Mouse (Mus musculus): Measurements from ENCODE around the gene Selplg. TPM values are rescaled to one million over a fixed set of nuclear protein-coding genes. Genes with fewer than 3 reads are reported as not detected.

Selplg gene
- not detected for polyA plus RNA-seq (2012; fragmentation: generic; extraction: Trizol)

DNA sequence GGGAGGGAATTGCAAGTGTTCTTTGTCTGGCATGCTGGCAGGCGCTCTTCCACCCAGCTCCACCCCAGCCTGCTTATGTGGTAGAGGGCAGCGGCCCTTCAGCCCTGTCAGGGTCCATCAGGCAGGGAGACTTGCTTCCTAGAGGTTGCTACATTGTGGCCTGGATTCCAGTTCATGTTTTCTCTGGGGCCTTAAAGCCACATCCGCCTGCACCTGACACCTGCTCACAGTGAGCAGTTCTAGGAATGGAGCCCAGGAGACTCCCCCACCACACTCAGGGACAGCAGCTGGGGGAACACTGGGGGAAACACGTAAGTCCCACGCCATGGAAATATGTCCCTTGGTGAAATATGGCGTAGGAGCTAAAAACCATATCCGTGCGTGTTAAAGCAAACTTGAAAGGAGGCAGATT lies at the start of gene Selplg:
Selplg (minus strand) TSS at position 155 of the 412 bp plus-strand sequence.
- Histone ChIP-seq H3K4me2 (ENCODE audit: low read depth) (no peak within 1 kb of the TSS), H3K36me3 (ENCODE audit: control insufficient read depth, insufficient read depth) (no peaks in the 10 kb centered on the region), H3K79me2 (ENCODE audit: control insufficient read depth, insufficient read depth) (no peaks in the 10 kb centered on the region), H3K27me3 (ENCODE audit: control insufficient read depth, insufficient read depth, insufficient read length) (no peaks in the 10 kb centered on the region), H3K4me3 (no peak within 1 kb of the TSS), H3ac (ENCODE audit: control insufficient read depth, insufficient read length) (no peak within 1 kb of the TSS)
- TF ChIP-seq CEBPB (IDR thresholded peaks at IDR 0.05; ENCODE audit: insufficient read depth, poor library complexity, severe bottlenecking), result no peak
- no peak for TF ChIP-seq POLR2AphosphoS2 (IDR thresholded peaks at IDR 0.05; ENCODE audit: insufficient read length, low read depth)
- no peak for TF ChIP-seq MYOD1 (IDR thresholded peaks at IDR 0.05; ENCODE audit: control insufficient read depth in 1 of 3, insufficient read length in 2 of 3, low read depth in 2 of 3)
- TF ChIP-seq SRF (IDR thresholded peaks at IDR 0.05; ENCODE audit: control insufficient read depth, insufficient read length, low read depth), result no peak
- TF ChIP-seq USF1 (IDR thresholded peaks at IDR 0.05; ENCODE audit: low read depth), result no peak
- no peak for TF ChIP-seq TCF12 (IDR thresholded peaks at IDR 0.05; ENCODE audit: insufficient read depth, poor library complexity, severe bottlenecking)
- TF ChIP-seq MAX (IDR thresholded peaks at IDR 0.05; ENCODE audit: low read depth), result no peak
- no peak for TF ChIP-seq TCF3 (IDR thresholded peaks at IDR 0.05; ENCODE audit: insufficient read length, low read depth)
- TF ChIP-seq REST (IDR thresholded peaks at IDR 0.05; ENCODE audit: insufficient read depth, insufficient read length), result no peak
- TF ChIP-seq MYOG (IDR thresholded peaks at IDR 0.05; ENCODE audit: control insufficient read depth in 1 of 3, insufficient read depth in 1 of 3, insufficient read length in 2 of 3, low read depth in 2 of 3), result no peak
- TF ChIP-seq POLR2A (IDR thresholded peaks at IDR 0.05; ENCODE audit: insufficient read length, low read depth), result no peak
- TF ChIP-seq E2F4 (IDR thresholded peaks at IDR 0.05; ENCODE audit: insufficient read depth), result no peak

DNA sequence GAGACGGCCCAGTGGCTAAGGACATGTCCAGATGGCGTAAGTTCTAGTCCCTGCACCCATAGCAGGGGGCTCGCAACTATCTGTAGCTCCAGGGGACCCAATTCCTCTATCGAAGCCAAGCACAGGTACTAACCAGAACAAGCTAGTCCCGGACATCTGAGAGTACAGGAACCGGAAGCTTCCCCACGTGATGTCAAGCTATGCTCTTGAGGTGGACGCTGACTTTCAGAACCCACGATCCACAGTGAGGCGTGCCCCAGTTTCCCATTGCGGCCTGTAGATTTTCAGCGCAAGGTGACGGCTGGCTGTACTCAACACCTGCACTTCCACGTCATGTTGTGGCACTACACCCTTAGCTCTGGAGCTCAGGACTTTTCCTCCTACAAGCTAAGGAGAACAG lies 48.7 kb upstream of the Selplg start:
- H3K79me2 ChIP-seq (ENCODE audit: control insufficient read depth, insufficient read depth), result peaks cover 79% of the 10 kb centered on the region
- H3K27me3 ChIP-seq (ENCODE audit: control insufficient read depth, insufficient read depth, insufficient read length), result no peaks in the 10 kb centered on the region
- peaks cover 18% of the 10 kb centered on the region for H3K36me3 ChIP-seq (ENCODE audit: control insufficient read depth, insufficient read depth)
- TF ChIP-seq USF1 (IDR thresholded peaks at IDR 0.05; ENCODE audit: low read depth) (no peak), TCF3 (IDR thresholded peaks at IDR 0.05; ENCODE audit: insufficient read length, low read depth) (no peak), POLR2AphosphoS2 (IDR thresholded peaks at IDR 0.05; ENCODE audit: insufficient read length, low read depth) (no peak), CEBPB (IDR thresholded peaks at IDR 0.05; ENCODE audit: insufficient read depth, poor library complexity, severe bottlenecking) (no peak), REST (IDR thresholded peaks at IDR 0.05; ENCODE audit: insufficient read depth, insufficient read length) (no peak), SRF (IDR thresholded peaks at IDR 0.05; ENCODE audit: control insufficient read depth, insufficient read length, low read depth) (no peak), MAX (IDR thresholded peaks at IDR 0.05; ENCODE audit: low read depth) (no peak), TCF12 (IDR thresholded peaks at IDR 0.05; ENCODE audit: insufficient read depth, poor library complexity, severe bottlenecking) (no peak), E2F4 (IDR thresholded peaks at IDR 0.05; ENCODE audit: insufficient read depth) (no peak), MYOG (IDR thresholded peaks at IDR 0.05; ENCODE audit: control insufficient read depth in 1 of 3, insufficient read depth in 1 of 3, insufficient read length in 2 of 3, low read depth in 2 of 3) (no peak), MYOD1 (IDR thresholded peaks at IDR 0.05; ENCODE audit: control insufficient read depth in 1 of 3, insufficient read length in 2 of 3, low read depth in 2 of 3) (no peak), POLR2A (IDR thresholded peaks at IDR 0.05; ENCODE audit: insufficient read length, low read depth) (no peak)
- H3K4me3 ChIP-seq, result no peak overlapping the region
- H3K4me2 ChIP-seq (ENCODE audit: low read depth), result no peak overlapping the region
- no peak overlapping the region for H3ac ChIP-seq (ENCODE audit: control insufficient read depth, insufficient read length)

DNA sequence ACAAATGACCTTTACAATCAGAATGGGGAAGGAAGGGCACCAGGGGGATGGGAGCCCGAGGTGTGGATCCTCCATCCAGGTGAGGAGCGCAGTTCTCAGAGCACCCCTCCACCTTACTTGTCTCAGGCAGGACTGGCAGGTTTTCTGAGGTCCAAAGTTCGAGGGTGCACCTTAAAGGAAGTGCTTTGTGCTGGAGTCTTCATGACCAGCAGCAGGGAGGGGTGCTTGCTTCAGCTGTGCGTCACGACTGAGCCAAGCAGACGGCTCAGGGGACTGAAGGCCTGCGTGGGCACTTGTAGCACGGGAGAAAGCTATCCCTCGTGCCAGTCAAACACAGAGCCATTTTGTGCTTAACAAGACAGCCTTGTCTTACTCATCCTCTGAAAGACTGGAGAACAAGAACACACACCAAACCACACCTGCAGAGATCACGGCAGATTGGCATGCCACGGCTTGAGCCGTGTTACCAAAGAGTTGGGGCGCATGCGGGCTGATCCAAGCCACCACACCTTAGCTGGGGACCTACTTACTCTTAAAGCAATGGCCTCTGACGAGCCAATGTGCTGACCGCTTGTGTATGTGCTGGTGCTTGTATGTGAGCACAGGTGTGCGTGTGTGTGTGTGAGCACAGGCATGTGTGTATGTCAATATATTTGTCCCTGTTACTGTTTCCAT lies 46.6 kb upstream of the Selplg start:
- H3K4me2 ChIP-seq (ENCODE audit: low read depth), result no peak overlapping the region
- no peak overlapping the region for H3K4me3 ChIP-seq
- peaks cover 18% of the 10 kb centered on the region for H3K36me3 ChIP-seq (ENCODE audit: control insufficient read depth, insufficient read depth)
- H3ac ChIP-seq (ENCODE audit: control insufficient read depth, insufficient read length), result no peak overlapping the region
- TF ChIP-seq REST (IDR thresholded peaks at IDR 0.05; ENCODE audit: insufficient read depth, insufficient read length) (no peak), TCF12 (IDR thresholded peaks at IDR 0.05; ENCODE audit: insufficient read depth, poor library complexity, severe bottlenecking) (no peak), TCF3 (IDR thresholded peaks at IDR 0.05; ENCODE audit: insufficient read length, low read depth) (no peak), POLR2AphosphoS2 (IDR thresholded peaks at IDR 0.05; ENCODE audit: insufficient read length, low read depth) (no peak), SRF (IDR thresholded peaks at IDR 0.05; ENCODE audit: control insufficient read depth, insufficient read length, low read depth) (no peak), MYOG (IDR thresholded peaks at IDR 0.05; ENCODE audit: control insufficient read depth in 1 of 3, insufficient read depth in 1 of 3, insufficient read length in 2 of 3, low read depth in 2 of 3) (no peak), USF1 (IDR thresholded peaks at IDR 0.05; ENCODE audit: low read depth) (no peak), MAX (IDR thresholded peaks at IDR 0.05; ENCODE audit: low read depth) (no peak), MYOD1 (IDR thresholded peaks at IDR 0.05; ENCODE audit: control insufficient read depth in 1 of 3, insufficient read length in 2 of 3, low read depth in 2 of 3) (no peak), CEBPB (IDR thresholded peaks at IDR 0.05; ENCODE audit: insufficient read depth, poor library complexity, severe bottlenecking) (no peak), E2F4 (IDR thresholded peaks at IDR 0.05; ENCODE audit: insufficient read depth) (no peak), POLR2A (IDR thresholded peaks at IDR 0.05; ENCODE audit: insufficient read length, low read depth) (no peak)
- H3K27me3 ChIP-seq (ENCODE audit: control insufficient read depth, insufficient read depth, insufficient read length), result no peaks in the 10 kb centered on the region
- H3K79me2 ChIP-seq (ENCODE audit: control insufficient read depth, insufficient read depth), result peaks cover 70% of the 10 kb centered on the region

DNA sequence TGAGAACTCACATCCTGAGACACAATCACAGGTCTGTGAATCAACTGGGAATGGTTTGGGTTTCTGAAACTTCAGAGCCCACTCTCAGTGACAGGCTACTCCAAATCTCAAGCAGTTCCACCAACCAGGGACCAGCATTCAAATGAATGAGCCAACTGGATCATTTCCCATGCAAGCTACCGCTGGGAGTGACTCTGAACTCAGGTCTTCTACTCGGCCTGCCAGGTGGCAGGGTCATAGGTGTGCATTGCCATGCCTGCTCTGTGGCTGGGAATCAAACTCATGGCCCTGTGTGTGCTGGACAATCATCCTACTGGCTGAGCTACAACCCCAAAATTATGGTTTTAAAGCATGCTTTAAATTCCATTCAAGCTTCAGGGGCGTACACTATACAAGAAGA lies 45.1 kb upstream of the Selplg start:
- H3K4me3 ChIP-seq, result no peak overlapping the region
- TF ChIP-seq E2F4 (IDR thresholded peaks at IDR 0.05; ENCODE audit: insufficient read depth), result no peak
- TF ChIP-seq REST (IDR thresholded peaks at IDR 0.05; ENCODE audit: insufficient read depth, insufficient read length), result no peak
- TF ChIP-seq CEBPB (IDR thresholded peaks at IDR 0.05; ENCODE audit: insufficient read depth, poor library complexity, severe bottlenecking), result no peak
- no peak for TF ChIP-seq POLR2AphosphoS2 (IDR thresholded peaks at IDR 0.05; ENCODE audit: insufficient read length, low read depth)
- TF ChIP-seq MYOD1 (IDR thresholded peaks at IDR 0.05; ENCODE audit: control insufficient read depth in 1 of 3, insufficient read length in 2 of 3, low read depth in 2 of 3), result no peak
- TF ChIP-seq POLR2A (IDR thresholded peaks at IDR 0.05; ENCODE audit: insufficient read length, low read depth), result no peak
- no peak for TF ChIP-seq SRF (IDR thresholded peaks at IDR 0.05; ENCODE audit: control insufficient read depth, insufficient read length, low read depth)
- no peak for TF ChIP-seq TCF12 (IDR thresholded peaks at IDR 0.05; ENCODE audit: insufficient read depth, poor library complexity, severe bottlenecking)
- no peak for TF ChIP-seq MAX (IDR thresholded peaks at IDR 0.05; ENCODE audit: low read depth)
- no peak for TF ChIP-seq USF1 (IDR thresholded peaks at IDR 0.05; ENCODE audit: low read depth)
- no peak for TF ChIP-seq MYOG (IDR thresholded peaks at IDR 0.05; ENCODE audit: control insufficient read depth in 1 of 3, insufficient read depth in 1 of 3, insufficient read length in 2 of 3, low read depth in 2 of 3)
- TF ChIP-seq TCF3 (IDR thresholded peaks at IDR 0.05; ENCODE audit: insufficient read length, low read depth), result no peak
- no peak overlapping the region for H3ac ChIP-seq (ENCODE audit: control insufficient read depth, insufficient read length)
- no peaks in the 10 kb centered on the region for H3K27me3 ChIP-seq (ENCODE audit: control insufficient read depth, insufficient read depth, insufficient read length)
- no peak overlapping the region for H3K4me2 ChIP-seq (ENCODE audit: low read depth)
- H3K36me3 ChIP-seq (ENCODE audit: control insufficient read depth, insufficient read depth), result peaks cover 18% of the 10 kb centered on the region
- H3K79me2 ChIP-seq (ENCODE audit: control insufficient read depth, insufficient read depth), result peaks cover 66% of the 10 kb centered on the region

All from myocyte (in vitro differentiated cells).